Mouse (Mus musculus): ENCODE measurements around the gene Lrrc28.
"Not testable (repeated sequence)": the region's sequence is repeated elsewhere in the genome, so short reads cannot be mapped to it uniquely, and the experiment has no call there.

Lrrc28 gene

GRCm38 (mm10) chr7:67529381-67529780 lies 115.7 kb downstream of the Lrrc28 start:
- no peak for DNase-seq (ENCODE audit: low spot score)

DNA sequence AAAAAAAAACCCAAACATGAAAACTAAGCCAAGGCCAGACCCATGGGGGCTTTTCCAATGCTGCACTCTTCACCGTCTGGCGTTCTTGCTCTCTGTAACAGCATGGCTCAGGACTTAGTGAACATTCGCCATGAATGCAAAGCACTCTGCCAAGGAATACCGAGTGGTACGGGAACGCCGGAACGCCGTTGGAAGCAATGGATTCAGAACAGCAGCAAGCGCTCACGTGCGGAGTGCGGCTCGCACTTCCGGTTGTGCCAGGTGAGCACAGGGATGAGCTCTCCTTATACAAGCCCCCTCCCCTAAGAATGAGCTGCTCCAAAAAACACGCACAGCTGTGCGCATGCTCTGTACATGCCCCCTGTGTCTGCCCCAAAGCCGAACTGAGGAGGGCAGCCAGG lies 116.2 kb downstream of the Lrrc28 start:
- no peak for DNase-seq (ENCODE audit: low spot score)

DNA sequence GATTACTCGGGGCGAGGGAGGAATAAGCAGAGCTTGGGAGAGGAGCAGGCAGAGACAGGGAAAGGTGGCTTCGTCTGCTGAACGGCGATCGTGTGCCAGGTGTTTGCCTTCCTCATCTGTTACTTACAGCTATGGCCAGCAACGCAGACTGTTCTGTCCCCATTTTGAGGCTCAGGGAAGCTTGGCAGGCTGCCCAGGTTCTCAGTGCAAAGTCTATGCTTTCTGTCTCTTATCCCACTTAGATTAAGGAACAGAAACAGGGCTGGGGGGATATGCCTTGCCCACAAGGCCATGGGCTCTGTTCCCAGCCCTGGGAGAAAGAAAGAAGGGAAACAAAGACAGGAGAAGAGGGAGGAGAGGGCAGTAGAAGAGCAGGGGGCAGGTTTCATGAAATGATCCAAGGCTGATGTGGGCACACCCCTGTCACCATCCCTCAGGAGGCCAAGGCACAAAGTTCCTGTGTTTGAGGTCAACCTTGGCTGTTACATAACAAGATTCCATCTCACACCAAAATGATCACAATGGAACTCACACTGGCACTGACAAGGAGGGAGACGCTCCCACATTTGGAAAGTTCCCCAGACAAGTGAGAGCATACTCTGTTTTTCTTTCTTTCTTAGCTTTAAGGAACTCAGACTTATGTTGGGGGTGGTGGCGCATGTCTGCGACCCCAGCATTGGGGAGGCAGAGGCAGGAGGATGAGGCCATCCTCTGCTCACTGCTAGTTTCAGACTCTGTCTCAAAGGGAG lies 116.8 kb downstream of the Lrrc28 start:
- DNase-seq (ENCODE audit: low spot score) = no peak

- DNase-seq (ENCODE audit: low spot score) = no peak
These were observed 119.0 kb downstream of the Lrrc28 start for GRCm38 (mm10) chr7:67525886-67526580.

- DNase-seq (ENCODE audit: low spot score) = not testable (repeated sequence)
These were observed 121.0 kb downstream of the Lrrc28 start for GRCm38 (mm10) chr7:67524069-67524468.

DNA sequence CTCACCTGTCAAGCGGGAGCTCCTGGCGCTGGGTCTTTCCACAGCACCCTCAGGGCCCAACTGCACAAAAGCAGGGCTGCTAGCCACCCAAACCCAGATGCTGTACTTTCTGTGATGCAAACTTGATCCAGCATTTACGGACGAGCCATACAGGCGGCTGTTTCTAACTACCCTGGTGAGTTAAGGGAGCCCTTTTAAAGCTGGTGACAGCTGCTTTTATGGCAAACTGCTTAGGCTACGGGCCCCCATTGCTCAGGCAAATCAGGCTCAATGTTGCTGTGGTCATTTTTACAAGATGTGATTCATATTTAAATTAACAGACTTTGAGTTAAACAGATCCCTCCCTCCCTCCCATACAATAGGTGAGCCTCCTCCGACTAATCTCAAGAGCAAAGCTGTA lies 121.7 kb downstream of the Lrrc28 start:
- no peak for DNase-seq (ENCODE audit: low spot score)

DNA sequence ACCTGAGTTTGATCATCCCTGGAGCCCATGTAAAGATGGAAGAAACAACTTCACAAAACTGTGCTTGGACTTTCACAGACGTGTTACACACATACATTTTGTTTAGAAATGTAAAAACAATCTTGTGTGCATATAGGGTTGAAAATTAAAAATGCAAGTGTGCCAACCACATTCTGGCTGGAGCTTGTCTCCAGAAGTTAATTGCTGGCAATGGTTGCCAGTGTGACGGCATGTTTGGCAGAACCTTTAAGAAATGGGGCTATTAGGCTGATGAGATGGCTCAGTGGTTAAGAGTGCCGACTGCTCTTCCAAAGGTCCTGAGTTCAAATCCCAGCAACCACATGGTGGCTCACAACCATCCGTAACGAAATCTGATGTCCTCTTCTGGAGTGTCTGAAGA lies 123.3 kb downstream of the Lrrc28 start:
- not testable (repeated sequence) for DNase-seq (ENCODE audit: low spot score)

GRCm38 (mm10) chr7:67520959-67521358 lies 124.1 kb downstream of the Lrrc28 start:
- DNase-seq (ENCODE audit: low spot score) = no peak

- no peak for DNase-seq (ENCODE audit: low spot score)
These were observed 125.1 kb downstream of the Lrrc28 start for GRCm38 (mm10) chr7:67520001-67520400.

GRCm38 (mm10) chr7:67515621-67516020 lies 129.4 kb downstream of the Lrrc28 start:
- DNase-seq (ENCODE audit: low spot score) = no peak

DNA sequence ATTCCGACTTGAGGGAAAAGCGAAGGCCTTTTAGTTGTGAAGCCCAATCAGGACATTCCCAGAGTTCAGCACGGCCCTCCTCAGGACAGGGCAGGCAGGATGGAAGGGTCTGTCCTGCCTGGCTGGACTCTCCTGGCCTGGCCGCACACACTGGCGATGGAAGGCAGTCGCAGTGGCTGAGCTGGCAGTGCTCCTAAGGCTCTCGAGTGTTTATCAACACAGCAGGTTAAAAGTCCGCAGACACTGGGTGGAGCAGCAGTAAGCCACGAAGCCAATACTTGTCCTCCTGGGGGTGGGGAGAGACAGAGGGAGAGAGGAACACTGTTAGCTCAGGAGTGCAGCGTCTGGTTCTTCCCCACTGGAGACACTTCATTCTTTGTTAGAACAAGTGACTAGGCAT lies 130.2 kb downstream of the Lrrc28 start:
- DNase-seq (ENCODE audit: low spot score) = peak; percentile 44

GRCm38 (mm10) chr7:67514380-67514779 lies 130.7 kb downstream of the Lrrc28 start:
- no peak for DNase-seq (ENCODE audit: low spot score)

DNA sequence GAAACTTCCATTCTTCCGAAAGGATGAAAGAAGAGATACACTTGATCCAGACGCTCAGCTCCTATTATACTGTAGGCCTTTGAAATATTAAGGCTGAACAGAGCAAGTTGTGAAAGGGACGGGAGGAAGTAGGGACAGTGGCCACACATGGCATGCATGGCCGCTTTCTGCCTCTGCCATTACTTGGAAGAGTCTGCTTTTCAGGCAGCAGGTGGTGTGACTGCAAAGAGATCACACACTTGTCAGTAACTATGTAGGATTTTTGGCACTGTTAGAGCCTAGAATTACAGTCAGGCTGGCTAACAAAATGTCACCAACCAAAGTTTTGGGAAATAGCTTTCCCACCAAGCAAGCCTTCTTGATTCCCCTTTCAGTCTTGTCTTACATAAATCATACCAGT lies 131.4 kb downstream of the Lrrc28 start:
- no peak for DNase-seq (ENCODE audit: low spot score)

- DNase-seq (ENCODE audit: low spot score) = no peak
These were observed 133.5 kb downstream of the Lrrc28 start for GRCm38 (mm10) chr7:67511606-67512005.

DNA sequence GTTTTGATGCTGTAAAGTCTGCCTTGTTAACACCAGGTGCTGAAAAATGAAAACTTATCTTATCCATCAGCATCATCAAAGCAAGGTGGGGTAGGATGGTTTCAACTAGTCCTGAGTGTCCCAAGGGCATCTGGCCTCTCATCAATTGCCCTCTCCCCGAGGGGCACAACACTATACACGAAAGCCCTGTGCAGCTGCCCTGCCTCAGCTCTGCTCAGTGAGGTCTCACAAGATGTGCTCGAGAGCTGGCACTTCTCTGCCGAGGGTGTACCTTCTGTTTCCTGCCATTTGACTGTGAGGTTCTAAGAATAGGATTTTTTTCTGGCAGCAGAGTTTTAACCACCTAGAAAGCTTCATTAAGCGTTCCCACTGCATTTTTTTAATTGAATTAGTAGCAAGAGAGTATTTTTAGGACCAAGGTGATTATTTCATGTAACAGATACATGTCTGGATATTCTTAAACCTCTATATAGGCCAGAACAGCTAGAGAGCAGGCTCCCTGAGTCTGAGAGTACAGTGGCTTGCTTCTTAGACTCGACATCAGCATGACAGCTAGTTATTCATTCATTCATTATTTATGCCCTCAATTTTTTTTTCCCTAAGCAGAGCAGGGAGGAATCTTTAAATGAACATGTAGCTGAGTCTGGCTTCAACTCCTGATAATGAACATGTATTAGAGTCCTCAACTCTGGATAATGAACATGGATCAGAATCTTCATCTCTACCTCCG lies 141.6 kb downstream of the Lrrc28 start:
- no peak for DNase-seq (ENCODE audit: low spot score)

- no peak for DNase-seq (ENCODE audit: low spot score)
These were observed 142.4 kb downstream of the Lrrc28 start for GRCm38 (mm10) chr7:67502631-67503030.

- DNase-seq (ENCODE audit: low spot score) = no peak
These were observed 144.2 kb downstream of the Lrrc28 start for GRCm38 (mm10) chr7:67500878-67501277.

- DNase-seq (ENCODE audit: low spot score) = no peak
These were observed 144.8 kb downstream of the Lrrc28 start for GRCm38 (mm10) chr7:67500076-67500828.

- no peak for DNase-seq (ENCODE audit: low spot score)
These were observed 145.6 kb downstream of the Lrrc28 start for GRCm38 (mm10) chr7:67499516-67499915.

DNA sequence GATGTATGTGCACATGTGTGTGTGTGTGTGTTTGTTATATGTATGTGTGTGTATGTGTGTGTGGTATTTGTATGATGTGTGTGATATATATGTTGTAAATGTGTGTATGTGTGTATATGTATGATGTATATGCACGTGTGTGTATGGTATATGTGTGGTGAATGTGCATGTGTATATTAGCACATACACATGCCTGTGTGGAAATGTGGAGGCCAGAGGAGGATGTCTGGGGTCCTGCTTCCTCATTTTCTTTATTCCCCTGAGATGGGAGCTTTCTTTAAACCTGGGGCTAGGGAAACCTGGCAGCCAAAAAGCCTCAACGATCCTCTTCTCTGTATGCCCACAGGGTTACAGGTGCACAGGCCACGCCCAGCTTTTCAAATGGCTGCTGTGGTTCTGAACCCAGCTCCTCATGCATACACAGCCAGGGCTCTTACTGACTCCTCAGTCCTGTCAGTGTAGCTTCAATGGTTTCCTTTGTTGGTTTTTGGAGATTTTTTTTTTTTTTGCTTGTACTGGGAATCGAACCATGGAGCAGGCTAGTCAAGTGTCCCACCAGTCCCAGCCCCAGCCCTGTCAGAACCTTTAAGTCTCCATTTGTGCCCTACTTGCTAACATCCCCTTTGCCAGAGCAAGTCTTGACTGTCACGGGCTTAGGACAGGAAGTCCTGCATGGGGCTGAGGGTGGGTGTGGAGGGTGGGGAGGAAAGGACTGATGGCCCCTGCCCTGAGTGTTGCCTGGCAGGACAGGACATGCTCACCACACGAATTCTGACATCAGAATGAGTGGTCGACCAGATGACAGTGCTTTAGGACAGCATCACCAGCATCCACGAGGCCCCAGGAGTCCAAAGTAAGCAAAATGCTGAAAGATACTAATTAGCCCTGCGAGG lies 151.0 kb downstream of the Lrrc28 start:
- no peak for DNase-seq (ENCODE audit: low spot score)

GRCm38 (mm10) chr7:67487889-67488411 lies 157.1 kb downstream of the Lrrc28 start:
- no peak for DNase-seq (ENCODE audit: low spot score)

Measured in yolk sac, embryonic 10.5 days (tissue).